Mouse (Mus musculus): ENCODE data around the gene Fam192a.

DNA sequence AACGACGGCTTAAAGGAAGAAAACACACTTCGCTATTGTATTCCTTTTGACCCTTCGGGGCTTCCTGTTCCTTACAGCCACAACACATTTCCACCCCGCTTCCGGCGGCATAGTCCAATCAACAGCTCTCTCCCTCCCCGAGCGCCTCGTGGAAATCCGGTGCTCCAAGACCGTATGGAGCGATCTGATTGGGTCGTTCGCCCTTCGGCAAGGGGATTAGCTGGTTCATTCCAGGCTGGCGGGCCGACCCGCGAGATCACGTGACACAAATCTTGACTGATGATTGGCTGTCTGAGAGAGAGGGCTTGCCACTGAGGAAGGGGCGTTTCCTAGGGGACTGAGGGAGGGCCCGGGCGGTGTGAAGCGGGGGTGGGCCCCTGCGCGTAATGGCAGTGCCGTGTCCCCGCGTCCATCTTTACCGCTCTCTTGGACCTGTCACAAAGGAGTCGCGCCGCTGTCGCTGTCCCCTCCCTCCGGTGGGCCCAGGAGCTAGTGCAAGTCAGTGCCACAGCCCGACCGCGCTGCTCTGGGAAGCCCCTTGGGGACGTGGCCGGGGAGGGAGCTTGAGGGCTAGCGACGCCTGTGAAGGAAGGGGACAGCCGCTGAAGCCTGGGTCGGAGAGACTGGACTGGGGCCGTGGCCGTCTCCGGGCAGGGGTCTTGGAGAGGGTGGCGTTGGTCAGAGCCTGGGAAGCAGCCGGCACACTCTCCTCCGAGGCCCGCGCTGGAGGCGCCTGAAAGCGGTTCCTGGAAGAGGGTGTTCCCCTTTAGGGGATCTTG is at the start of gene Fam192a, which contains the start of gene Rspry1:
- TF ChIP-seq CTCF (IDR thresholded peaks at IDR 0.05; ENCODE audit: low read depth, low read length) (no peak), GATA1 (IDR thresholded peaks at IDR 0.05; ENCODE audit: borderline replicate concordance, low read length) (no peak), POLR2AphosphoS5 (IDR thresholded peaks at IDR 0.05; ENCODE audit: insufficient replicate concordance, low read depth, low read length) (no peak), TAL1 (conservative IDR thresholded peaks at IDR 0.05; ENCODE audit: low read depth, low read length) (no peak), GATA2 (IDR thresholded peaks at IDR 0.05; ENCODE audit: borderline replicate concordance, low read depth, low read length) (no peak)

All from G1E (cell line).